Mouse (Mus musculus) left cerebral cortex, adult 18-20 months (tissue): Measurements from ENCODE around the gene Sox5. TPM values are rescaled to one million over a fixed set of nuclear protein-coding genes. Genes with fewer than 3 reads are reported as not detected.

ENCODE experiments used
- DNase-seq, 2 experiments: peaks; one replicate each; pipeline ENCODE4 v3.0.0; 2021 to 2022; ENCODE audit warnings: low spot score in 2 of 2, mixed read lengths in 1 of 2
- total RNA-seq, 2 experiments: library from RNA; stranded (reverse); gene quantifications; 2 replicates each; pipeline ENCODE4 v1.2.3; 2021

Gene Sox5
- total RNA-seq, 2 experiments from 2014 or later, result 49.5 to 54.4 TPM

DNA sequence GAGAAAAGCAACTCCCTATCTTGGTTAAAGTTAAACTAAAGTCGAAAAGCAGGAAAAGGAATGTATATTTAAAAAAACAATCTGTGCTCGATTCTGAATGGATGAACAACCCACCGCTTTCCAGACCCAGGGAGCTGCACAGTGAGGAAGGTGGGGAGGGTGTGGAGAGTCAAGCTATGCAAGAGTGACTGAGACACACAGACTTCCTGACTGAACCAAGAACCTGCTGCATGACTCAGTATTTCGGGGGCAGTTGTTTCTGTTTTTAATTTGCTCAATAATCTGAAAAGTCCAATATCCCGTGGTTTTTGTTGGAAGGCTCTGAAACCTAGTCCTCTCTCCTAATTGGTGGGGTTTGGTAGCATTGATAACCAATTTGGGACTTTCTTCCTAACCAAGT is 196.9 kb downstream of the Sox5 start:
- DNase-seq, result no peak

DNA sequence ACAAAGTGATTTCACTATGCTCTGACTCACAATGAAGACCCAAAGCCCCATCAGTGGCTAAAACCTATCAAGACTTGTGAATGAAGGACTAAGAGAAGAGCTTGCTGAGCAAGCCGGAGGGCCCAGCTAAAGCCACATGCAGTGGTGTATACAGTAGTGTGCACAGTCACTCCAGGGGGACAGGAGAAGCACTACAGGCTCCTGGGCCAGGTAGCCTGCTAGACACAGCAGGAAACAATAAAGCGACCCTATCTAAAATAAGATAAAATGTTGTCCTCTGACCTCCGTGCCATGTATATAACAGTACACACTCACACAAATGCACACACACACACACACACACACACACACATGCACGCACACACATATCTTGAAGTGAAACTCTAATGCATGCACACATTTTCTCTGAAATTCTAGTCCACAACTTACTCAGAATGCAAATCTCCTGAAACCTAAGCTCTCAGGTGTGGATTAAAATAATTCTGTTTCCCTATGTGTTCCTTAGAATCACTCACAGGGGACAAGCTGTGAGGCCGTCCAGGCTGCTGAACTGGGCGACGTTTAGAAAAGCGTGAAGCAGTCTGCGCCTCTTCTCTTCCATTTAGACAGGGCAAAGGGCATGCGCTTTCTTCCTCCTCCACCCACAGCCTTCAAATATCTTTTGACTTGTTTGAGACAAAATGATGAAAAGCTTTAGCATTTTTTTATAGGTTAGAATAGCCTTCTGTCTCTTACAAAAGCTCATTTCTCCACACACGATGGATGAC is 197.5 kb downstream of the Sox5 start:
- DNase-seq, result no peak

DNA sequence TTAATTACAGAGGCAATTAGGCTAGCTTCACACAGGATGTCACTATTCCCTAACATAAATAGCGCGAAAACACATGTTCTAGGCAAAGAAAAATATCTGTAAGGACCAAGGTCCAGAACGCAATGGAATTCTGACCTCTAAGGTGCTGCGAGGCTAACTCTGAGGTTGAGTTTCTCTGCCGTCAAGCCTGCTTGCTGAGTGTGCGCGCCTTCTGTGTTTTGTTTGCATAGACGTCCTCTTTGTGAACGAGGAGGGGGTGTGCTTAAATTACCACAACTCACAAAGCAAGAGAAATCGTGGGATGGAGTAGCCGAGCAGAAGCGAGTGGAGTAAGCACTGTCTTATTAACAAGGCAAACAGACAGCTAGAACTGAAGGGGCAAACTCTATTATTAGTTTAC is 202.5 kb downstream of the Sox5 start:
- no peak for DNase-seq

DNA sequence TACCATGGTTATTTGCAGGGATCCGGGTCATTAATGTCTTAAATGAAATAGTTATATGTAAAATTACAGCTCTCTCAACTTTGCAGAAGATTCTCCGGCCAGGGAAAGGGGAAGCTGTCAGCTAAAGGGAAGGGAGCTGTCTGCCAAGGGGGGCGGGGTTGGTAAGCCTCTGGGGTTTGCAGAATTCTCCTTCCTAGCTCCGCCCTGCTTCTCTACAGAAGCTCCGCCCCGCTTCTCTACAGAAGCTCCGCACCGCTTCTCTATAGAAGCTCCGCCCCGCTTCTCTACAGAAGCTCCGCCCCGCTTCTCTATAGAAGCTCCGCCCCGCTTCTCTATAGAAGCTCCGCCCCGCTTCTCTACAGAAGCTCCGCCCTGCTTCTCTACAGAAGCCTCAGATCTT is 210.9 kb downstream of the Sox5 start:
- no peak for DNase-seq

DNA sequence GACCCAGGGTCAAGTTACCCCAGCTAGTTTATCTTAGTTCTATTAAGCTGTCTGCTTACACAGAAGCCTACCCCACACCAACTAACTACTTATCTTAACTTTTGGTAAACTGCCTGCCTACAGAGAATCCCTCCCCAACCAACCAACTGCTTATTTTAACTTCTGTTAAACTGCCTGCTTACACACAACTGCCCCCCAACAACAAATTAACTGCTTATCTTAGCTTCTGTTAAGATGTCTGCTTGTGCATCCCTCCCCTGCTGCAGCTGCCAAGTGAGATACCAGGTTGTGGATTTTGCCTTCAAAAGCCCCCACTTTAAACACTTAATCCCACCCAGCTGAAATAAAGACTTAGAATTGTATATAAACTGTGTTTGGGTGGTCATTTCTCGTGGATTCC is 215.9 kb downstream of the Sox5 start:
- no peak for DNase-seq

DNA sequence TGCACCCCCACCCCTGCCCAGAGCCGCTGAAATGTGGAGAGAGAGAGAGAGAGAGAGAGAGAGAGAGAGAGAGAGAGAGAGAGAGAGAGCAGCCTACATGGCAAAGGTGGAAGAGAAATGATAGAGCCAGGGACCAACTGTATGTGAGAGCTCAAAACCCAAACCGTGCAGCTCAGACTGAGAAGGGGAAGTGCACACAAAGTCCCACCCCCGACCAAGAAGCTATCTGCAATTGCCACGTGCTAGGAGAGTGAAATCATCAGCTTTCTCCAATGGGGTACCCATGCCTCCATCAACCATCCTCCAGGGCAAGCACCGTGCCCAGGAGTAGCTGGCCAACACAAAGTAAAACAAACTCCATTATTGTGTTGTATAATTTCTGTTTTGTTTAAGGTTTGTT is 220.1 kb downstream of the Sox5 start:
- DNase-seq, result no peak

DNA sequence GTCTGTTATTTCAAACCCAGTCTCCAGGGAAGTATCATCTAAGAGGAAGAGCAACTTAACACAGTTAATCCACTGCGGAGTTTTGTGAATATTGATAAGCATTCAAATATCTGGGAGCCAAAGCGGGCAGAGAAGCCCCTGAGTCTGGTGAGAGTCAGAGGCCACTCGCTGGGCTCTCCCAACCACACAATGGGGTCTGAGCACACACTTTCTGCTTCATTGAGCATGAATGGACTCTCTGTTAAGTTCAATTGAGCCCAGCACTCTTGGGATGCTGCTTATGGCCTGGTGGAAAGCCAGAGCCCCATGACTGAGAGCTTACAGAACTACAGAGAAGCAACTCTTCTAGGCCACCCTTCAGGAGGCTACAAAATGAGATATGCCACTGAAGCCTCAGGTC is 221.6 kb downstream of the Sox5 start:
- no peak for DNase-seq

DNA sequence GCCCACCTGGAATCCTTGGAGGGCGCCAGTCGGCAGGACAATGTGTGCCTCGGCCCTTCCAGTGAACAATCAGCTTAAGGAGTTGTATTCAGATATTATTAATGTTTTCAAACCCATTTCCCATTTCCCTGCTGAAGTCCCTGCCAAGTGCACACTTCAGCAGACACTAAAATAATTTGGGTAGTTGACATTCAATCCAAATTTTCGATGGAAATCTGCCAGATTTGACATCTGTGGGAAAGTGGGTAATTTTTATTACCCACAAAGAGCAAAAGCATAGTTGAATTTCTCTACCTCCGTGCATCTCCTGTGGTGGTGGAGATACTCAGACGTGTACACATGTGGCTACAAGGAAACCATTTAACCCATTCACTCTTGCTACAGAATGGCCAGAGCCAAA is 228.3 kb downstream of the Sox5 start:
- DNase-seq, result no peak

DNA sequence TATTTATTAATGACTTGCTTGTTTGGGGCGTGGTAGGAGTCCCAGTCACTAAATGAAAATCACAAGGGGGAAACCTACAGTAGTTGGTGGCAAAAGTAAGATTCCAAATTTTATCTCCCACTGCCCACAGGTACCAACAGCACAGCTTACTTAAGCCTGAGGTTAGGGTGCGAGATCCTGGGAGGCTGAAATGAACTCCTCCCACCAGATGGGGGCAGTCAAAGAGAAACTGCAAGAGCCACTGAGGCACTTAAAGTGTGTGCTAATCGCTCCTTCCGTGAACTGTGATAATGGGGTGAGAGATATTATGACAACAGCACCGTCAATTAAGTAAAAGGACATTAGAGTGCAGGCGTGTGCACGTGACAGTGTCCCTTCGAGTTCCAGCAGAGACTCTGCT is 232.8 kb downstream of the Sox5 start:
- DNase-seq, result no peak

DNA sequence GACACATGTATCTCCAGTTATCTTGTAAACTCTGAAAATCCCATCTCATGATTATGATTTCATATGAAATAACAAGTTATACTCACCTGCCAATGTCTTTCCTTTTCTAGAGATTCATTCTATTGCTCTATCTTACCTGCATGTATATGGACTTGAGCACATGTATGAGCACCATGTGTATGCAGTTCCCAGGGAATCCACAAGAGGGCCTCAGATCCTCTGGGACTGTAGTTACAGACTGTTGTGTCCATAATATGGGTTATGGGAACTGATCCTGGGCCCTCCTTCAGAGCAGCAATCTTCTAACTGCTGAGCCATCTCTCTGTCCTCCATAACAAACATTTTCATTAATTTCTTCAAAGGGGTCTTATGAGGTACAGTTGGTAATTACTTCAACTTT is 234.6 kb downstream of the Sox5 start:
- DNase-seq, result no peak

DNA sequence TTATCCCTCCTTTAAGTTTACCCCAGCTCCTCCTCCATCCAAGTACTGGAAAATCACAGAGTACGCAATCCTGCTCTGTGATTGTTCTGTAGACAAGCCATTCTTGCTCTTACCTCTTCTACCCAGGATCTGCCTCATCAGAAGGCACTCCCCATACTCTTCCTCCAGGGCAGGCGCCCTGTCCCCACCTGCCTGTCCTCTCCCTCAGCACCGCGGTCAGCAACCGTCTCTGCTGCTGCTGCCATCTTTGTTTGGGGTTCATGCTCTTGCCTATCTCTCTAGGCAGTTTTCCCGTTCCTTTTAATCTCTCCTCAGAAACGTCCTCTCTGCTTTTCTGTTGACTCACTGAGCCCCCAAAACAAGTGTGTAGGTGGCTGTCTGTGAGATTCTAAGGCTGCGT is 236.2 kb downstream of the Sox5 start:
- DNase-seq, result no peak

DNA sequence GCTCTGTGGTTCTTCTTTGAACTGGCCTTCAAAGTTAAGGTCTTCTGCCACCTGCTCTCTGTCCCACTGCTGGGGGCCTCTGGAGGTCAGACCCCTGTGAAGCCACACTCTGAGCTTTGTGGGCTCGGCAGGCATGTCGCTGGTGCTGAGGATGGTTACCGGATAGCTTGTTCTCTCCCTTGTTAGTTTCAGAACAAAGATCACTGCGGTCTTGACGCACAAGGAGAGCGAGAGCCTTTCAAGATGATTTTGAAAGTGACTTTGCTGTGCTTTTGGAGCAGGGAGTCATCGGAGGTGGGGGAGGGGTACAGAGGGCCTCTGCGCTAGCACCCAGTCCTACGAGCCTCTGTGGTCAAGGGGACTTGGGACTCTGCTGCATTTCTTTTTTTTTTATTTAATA is 240.5 kb downstream of the Sox5 start:
- no peak for DNase-seq

DNA sequence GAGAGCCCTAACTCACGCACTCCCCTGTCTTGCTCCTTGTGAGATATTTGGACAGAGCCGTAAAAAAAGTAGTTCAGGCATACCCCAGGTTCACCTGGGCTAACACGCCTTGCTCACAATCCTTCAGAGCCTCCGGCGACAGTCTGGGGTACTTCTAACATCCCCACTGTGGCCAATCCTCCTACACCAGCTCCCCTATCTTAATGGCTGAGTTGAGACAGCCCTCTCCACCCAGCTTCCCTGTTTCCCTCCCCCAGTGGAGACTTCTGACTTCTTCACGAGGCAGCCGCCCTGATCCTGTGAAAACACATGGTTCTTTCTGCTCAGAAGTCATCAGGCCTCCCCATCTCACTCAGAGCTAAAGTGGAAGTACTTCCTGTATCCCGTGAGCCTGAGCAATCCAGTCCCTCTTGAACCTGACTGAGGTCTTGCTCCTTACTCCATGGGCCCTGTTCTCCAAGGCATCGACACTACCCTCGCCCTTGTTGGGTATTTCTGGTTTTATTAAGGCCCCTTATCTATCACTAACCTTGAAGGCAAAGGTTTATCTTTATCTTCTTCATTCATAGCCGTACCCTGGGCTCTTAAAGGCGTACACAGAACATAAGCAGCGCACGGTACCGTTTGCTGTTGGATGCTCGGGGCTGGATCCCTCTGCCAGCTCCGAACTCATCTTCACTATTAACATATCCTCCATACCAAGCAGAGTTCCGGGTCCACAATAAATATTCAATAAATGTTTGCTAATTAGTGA is 242.2 kb downstream of the Sox5 start:
- DNase-seq, result no peak

DNA sequence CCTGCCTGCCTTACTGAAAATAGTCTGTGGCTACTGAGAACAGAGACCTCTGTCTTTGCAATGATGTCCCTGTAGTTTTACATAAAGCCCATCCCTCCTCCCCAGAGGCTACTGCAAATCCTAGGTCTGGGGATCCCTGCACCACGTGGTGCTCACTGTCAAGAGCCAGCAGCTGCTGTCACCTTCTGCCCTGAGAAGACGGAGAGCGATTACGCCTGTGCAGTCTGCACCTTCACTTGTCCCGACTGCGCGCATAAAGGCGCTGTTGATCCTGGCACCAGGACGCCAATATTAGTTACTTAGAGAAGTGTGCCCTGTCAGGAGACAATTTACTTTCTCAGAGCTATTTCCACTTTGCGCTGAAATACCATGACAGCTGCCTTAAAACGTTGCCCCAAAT is 258.3 kb downstream of the Sox5 start:
- no peak for DNase-seq

DNA sequence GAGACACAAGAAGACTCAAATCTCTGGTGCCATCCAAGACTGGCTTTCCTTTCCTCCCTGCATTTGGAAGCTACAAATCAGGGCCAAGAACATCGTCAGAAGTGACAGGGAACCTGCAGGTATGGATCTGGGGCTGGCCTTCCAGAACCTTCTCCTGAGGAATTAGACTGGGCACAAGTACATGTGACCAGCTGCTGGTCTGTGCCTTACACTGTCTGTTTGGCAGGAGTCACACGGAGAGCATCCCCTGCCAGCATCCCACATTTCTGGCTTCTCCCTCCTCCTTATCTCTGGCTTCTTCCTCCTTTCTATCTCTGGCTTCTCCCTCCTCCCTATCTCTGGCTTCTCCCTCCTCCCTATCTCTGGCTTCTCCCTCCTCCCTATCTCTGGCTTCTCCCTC is 263.0 kb downstream of the Sox5 start:
- DNase-seq, result no peak

DNA sequence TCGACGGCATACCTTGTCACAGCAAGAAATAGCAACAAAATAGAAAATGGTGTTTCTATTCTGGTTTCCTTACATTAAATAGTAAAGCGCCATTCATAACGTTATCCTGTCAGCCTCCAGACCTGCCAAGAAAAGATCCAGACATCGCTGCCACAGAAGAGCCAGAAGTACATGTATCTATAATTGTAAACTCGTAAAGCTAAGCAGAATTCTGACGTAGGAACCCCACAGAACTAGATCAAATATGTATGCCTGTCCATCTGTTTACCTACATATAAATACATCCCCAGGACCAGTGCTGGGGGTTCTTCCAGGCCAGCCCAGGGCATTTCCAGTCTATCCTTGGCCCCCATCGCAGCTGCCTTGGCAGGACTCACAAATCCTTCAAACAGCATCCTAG is 265.9 kb downstream of the Sox5 start:
- DNase-seq, result no peak

DNA sequence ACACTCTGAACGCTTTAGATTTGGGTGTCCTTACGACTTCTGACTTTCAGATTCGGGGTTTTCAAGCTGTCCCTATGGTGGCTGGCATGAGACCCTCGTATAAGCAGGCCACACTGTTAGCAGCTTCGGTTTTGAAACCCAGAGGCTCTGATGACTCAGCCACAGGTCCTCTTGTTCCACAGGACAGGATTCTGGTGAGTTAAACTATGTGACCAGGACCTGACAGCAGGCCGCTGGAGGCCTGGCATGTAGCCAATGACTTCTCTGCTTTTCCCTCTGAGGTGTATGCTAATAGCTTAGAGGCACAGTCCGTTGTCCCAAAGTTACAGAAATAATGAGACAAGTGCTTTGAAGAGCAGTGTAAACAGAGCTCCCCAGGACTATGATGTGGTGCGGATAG is 268.0 kb downstream of the Sox5 start:
- no peak for DNase-seq

DNA sequence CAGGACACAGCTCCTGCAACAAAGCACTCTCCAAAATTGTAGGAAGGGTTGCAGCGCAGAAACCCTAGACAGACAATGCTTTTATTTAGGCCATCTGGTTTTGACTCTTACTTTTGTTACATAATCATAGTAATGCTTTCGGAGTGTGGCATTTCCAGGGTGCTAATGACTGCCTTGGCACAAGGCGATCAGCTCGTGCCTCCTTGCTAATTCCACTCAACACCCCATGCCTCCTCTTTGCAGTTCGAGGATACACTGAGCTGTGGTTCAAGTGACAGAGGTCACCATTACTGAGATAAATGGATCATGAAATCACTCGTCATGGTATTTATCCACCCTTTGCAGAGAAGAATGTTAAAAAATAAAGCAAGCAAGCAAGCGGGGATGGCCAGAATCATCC is 269.9 kb downstream of the Sox5 start:
- DNase-seq, result no peak

DNA sequence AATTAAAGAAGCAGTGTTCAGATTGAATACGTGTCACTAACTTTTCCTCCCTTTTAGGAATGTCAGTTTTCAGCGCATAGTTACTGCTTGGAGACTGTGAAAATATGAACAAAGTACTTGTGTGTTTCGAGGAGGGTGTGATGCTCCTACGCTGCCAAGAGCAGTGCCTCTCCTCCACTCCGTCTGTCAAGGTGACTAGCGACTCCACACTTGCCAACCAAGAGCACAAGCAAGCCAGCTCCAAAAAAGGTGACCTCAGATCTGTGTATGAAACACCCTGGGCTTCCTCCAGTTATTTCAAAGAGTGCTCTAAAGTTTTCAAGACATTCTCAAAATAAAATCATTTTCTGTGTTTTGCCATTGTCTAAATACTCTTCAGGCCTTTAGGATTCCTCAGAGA is 271.6 kb downstream of the Sox5 start:
- DNase-seq, result peak in 1 of 2 experiments; percentile 38

DNA sequence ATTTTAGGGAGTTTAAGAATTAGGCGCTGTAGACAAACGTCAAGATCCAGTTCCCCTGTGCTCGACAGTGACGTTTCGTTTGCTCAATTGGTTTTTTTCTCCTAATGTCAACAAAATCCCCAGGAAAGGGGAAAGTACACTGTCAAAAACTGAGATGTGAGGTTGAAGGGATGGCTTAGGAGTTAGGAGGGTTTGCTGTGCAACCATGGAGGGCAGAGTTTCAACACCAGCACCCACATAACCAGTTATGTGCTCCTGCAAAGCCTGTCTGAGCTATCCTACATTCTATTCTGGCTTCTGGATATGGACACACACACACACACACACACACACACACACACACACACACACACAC is 277.6 kb downstream of the Sox5 start:
- DNase-seq, result no peak

DNA sequence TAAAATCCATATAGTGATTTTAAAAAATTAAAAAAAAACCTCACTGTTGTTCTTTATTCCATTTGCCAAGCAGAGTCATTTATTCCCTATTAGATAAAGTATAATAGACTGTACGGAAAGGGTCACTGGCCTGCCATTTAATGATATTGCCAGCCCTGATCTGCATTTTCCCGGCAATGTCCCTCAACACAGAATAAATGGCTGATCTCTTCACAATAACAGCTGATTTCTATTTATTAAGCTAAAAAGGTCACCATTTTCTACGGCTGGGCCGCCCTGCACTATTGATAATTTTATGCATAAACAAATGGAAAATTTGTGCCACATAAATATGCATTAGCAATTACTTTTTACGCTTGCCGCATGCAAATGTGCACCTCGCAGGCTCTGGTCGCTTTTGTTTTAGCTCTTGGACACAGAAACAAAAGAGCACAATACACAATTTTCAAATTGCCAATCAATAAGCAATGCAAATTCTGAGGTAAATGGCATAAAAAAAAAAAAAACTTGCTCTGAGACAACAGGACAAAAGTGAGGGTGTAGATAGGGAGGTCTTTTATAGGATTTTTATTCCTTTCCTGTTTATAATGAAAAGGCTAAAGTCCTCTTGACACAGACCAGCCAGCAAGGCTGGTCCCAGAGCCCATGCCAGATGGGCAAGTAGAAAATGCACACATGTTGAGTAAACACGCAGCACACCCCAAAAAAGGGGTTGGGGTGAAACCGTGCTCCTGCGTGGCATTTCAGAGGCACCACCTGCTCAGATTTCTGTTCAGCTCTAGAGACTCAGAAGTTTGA is 278.2 kb downstream of the Sox5 start:
- DNase-seq, result no peak

DNA sequence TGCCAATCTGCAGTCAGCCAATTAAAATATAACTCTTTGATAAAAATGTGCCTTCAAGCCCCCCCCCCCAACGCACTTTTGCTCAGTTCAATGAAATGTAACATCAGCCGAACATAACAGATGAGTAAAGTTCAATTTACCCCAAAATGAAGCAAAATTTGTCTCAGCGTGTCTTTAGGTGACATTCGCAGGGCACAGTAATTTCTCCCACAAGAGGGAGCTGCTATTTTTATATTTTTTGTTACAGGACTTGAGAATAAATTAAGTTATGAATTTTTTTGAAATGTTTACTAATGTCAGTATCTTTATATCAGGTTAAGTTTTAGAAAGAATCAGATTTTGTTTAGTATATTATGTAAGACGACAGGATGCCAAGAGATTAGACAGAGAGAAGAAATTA is 280.3 kb downstream of the Sox5 start:
- no peak for DNase-seq
